Mouse (Mus musculus) CH12.LX (cell line): ENCODE measurements around the gene Spag6. TPM values are rescaled to one million over a fixed set of nuclear protein-coding genes. Genes with fewer than 3 reads are reported as not detected.

Experiments used
- DNase-seq: peaks from one replicate; pipeline ENCODE4 v3.0.0-alpha.2; 2013; ENCODE audit errors: extremely low read depth
- H3K27ac ChIP-seq: 2 replicates; pipeline ENCODE4 v1.5.1; 2012; ENCODE audit warnings: low read depth, mild to moderate bottlenecking, control low read depth, moderate library complexity; ENCODE audit not compliant: insufficient read depth
- H3K27me3 ChIP-seq: replicated peaks from 2 replicates; pipeline ENCODE3; 2012; ENCODE audit warnings: inconsistent platforms
- H3K36me3 ChIP-seq, 2 experiments: replicated peaks in 1 of 2; 2 replicates each; pipeline versions ENCODE3 to v1.6.1; 2012; ENCODE audit warnings: inconsistent platforms in 1 of 2, low read length in 1 of 2, mild to moderate bottlenecking in 1 of 2, mixed read lengths in 1 of 2, moderate library complexity in 1 of 2; ENCODE audit not compliant: control insufficient read depth in 1 of 2, insufficient read depth in 1 of 2
- H3K4me1 ChIP-seq, 2 experiments: 2 replicates each; pipeline ENCODE4 v1.6.1; 2012; ENCODE audit warnings: inconsistent platforms in 1 of 2, moderate library complexity in 1 of 2; ENCODE audit not compliant: insufficient read depth in 2 of 2, control insufficient read depth in 1 of 2
- H3K4me2 ChIP-seq: 2 replicates; pipeline ENCODE4 v1.6.1; 2012; ENCODE audit warnings: low read depth, mild to moderate bottlenecking, control low read depth; ENCODE audit not compliant: poor library complexity, insufficient read depth, severe bottlenecking
- H3K4me3 ChIP-seq, 3 experiments: fragments of 150-350 bp in 1 of 3; sonication (generic) in 1 of 3; replicated peaks in 1 of 3; 2 replicates each; pipeline versions ENCODE3 to v1.5.1; 2011 to 2012; ENCODE audit warnings: low read depth in 2 of 3, low read length in 2 of 3, mild to moderate bottlenecking in 2 of 3, moderate library complexity in 2 of 3, control low read depth in 1 of 3, improper control_type of control experiment in 1 of 3, inconsistent platforms in 1 of 3, mixed read lengths in 1 of 3; ENCODE audit not compliant: poor library complexity in 1 of 3
- H3K79me2 ChIP-seq: replicated peaks from 2 replicates; pipeline ENCODE4 v1.6.1; 2012; ENCODE audit warnings: mild to moderate bottlenecking, moderate library complexity; ENCODE audit not compliant: control insufficient read depth, poor library complexity, insufficient read depth, severe bottlenecking; ENCODE audit errors: extremely low read depth
- H3K9ac ChIP-seq: 2 replicates; pipeline ENCODE4 v1.6.1; 2012; ENCODE audit warnings: low read depth, mild to moderate bottlenecking, control low read depth, moderate library complexity; ENCODE audit not compliant: insufficient read depth
- H3K9me3 ChIP-seq: replicated peaks from 2 replicates; pipeline ENCODE3; 2012; ENCODE audit warnings: low read length, inconsistent platforms, mixed read lengths
- BHLHE40 ChIP-seq: IDR thresholded peaks from 2 replicates; pipeline ENCODE4 v1.6.1; 2011; ENCODE audit warnings: mild to moderate bottlenecking, low read depth, low read length, improper control_type of control experiment
- CHD1 ChIP-seq: IDR thresholded peaks from 2 replicates; pipeline ENCODE4 v1.6.1; 2012; ENCODE audit warnings: low read depth, low read length, improper control_type of control experiment, inconsistent platforms
- CHD2 ChIP-seq: IDR thresholded peaks from 2 replicates; pipeline ENCODE4 v1.6.1; 2011; ENCODE audit warnings: low read length, improper control_type of control experiment
- CTCF ChIP-seq, 2 experiments: IDR thresholded peaks in 1 of 2; conservative IDR thresholded peaks in 1 of 2; 2 replicates each; pipeline ENCODE4 v1.5.1; 2011 to 2012; ENCODE audit warnings: low read depth in 2 of 2, low read length in 2 of 2, improper control_type of control experiment in 1 of 2, inconsistent platforms in 1 of 2, mild to moderate bottlenecking in 1 of 2, moderate library complexity in 1 of 2
- E2F4 ChIP-seq: IDR thresholded peaks from 2 replicates; pipeline ENCODE4 v1.6.1; 2011; ENCODE audit warnings: low read depth, low read length, improper control_type of control experiment; ENCODE audit not compliant: insufficient replicate concordance
- ELF1 ChIP-seq: IDR thresholded peaks from 2 replicates; pipeline ENCODE4 v1.6.1; 2014; ENCODE audit warnings: low read depth, mild to moderate bottlenecking, inconsistent platforms, low read length, improper control_type of control experiment
- GABPA ChIP-seq: IDR thresholded peaks from 2 replicates; pipeline ENCODE4 v1.6.1; 2012; ENCODE audit warnings: low read depth, low read length, improper control_type of control experiment, inconsistent platforms; ENCODE audit not compliant: insufficient replicate concordance
- HCFC1 ChIP-seq: IDR thresholded peaks from 2 replicates; pipeline ENCODE4 v1.6.1; 2012; ENCODE audit warnings: low read depth, mild to moderate bottlenecking, inconsistent platforms, low read length, improper control_type of control experiment
- IRF4 ChIP-seq: IDR thresholded peaks from 2 replicates; pipeline ENCODE4 v1.6.1; 2014; ENCODE audit warnings: low read depth, mild to moderate bottlenecking, inconsistent platforms, low read length, improper control_type of control experiment
- JUN ChIP-seq: IDR thresholded peaks from 2 replicates; pipeline ENCODE4 v1.6.1; 2011; ENCODE audit warnings: low read depth, mild to moderate bottlenecking, low read length, improper control_type of control experiment, moderate library complexity; ENCODE audit not compliant: insufficient read depth
- JUND ChIP-seq: conservative IDR thresholded peaks from 2 replicates; pipeline ENCODE4 v1.6.1; 2011; ENCODE audit warnings: low read depth, low read length, improper control_type of control experiment
- MAFK ChIP-seq: IDR thresholded peaks from 2 replicates; pipeline ENCODE4 v1.6.1; 2011; ENCODE audit warnings: low read length, improper control_type of control experiment; ENCODE audit not compliant: insufficient replicate concordance
- MAX ChIP-seq: IDR thresholded peaks from 2 replicates; pipeline ENCODE4 v1.6.1; 2011; ENCODE audit warnings: low read length, improper control_type of control experiment
- MAZ ChIP-seq: IDR thresholded peaks from 2 replicates; pipeline ENCODE4 v1.6.1; 2012; ENCODE audit warnings: low read depth, mild to moderate bottlenecking, inconsistent platforms, low read length, improper control_type of control experiment, moderate library complexity
- MEF2A ChIP-seq: IDR thresholded peaks from 2 replicates; pipeline ENCODE4 v1.6.1; 2014; ENCODE audit warnings: low read depth, mild to moderate bottlenecking, inconsistent platforms, low read length, improper control_type of control experiment, borderline replicate concordance
- MYC ChIP-seq: IDR thresholded peaks from 2 replicates; pipeline ENCODE4 v1.6.1; 2011; ENCODE audit warnings: low read depth, mild to moderate bottlenecking, improper control_type of control experiment, low read length
- NELFE ChIP-seq: IDR thresholded peaks from 2 replicates; pipeline ENCODE4 v1.6.1; 2011; ENCODE audit warnings: low read depth, low read length, improper control_type of control experiment
- NRF1 ChIP-seq: IDR thresholded peaks from 2 replicates; pipeline ENCODE4 v1.6.1; 2014; ENCODE audit warnings: low read depth, mild to moderate bottlenecking, inconsistent platforms, low read length, improper control_type of control experiment, moderate library complexity
- PAX5 ChIP-seq: IDR thresholded peaks from 2 replicates; pipeline ENCODE4 v1.6.1; 2012; ENCODE audit warnings: low read length, inconsistent platforms, mixed read lengths
- POLR2A ChIP-seq: IDR thresholded peaks from 2 replicates; pipeline ENCODE4 v1.6.1; 2011; ENCODE audit warnings: low read depth, mild to moderate bottlenecking, improper control_type of control experiment, low read length
- POLR2AphosphoS2 ChIP-seq: IDR thresholded peaks from 2 replicates; pipeline ENCODE4 v1.6.1; 2011; ENCODE audit warnings: low read depth, low read length, improper control_type of control experiment
- RAD21 ChIP-seq: IDR thresholded peaks from 2 replicates; pipeline ENCODE4 v1.6.1; 2011; ENCODE audit warnings: low read depth, mild to moderate bottlenecking, low read length, improper control_type of control experiment, moderate library complexity
- RCOR1 ChIP-seq: conservative IDR thresholded peaks from 2 replicates; pipeline ENCODE4 v1.6.1; 2012; ENCODE audit warnings: low read depth, mild to moderate bottlenecking, inconsistent platforms, low read length, improper control_type of control experiment
- SIN3A ChIP-seq: IDR thresholded peaks from 2 replicates; pipeline ENCODE4 v1.6.1; 2012; ENCODE audit warnings: low read length, improper control_type of control experiment, inconsistent platforms
- SMC3 ChIP-seq: IDR thresholded peaks from 2 replicates; pipeline ENCODE4 v1.6.1; 2011; ENCODE audit warnings: low read depth, low read length, improper control_type of control experiment
- TBP ChIP-seq: conservative IDR thresholded peaks from 2 replicates; pipeline ENCODE4 v1.6.1; 2011; ENCODE audit warnings: low read depth, low read length, improper control_type of control experiment
- TCF12 ChIP-seq: IDR thresholded peaks from 2 replicates; pipeline ENCODE4 v1.6.1; 2014; ENCODE audit warnings: low read depth, mild to moderate bottlenecking, inconsistent platforms, low read length, improper control_type of control experiment
- UBTF ChIP-seq: IDR thresholded peaks from 2 replicates; pipeline ENCODE4 v1.6.1; 2012; ENCODE audit warnings: low read depth, mild to moderate bottlenecking, inconsistent platforms, low read length, improper control_type of control experiment, moderate library complexity
- USF1 ChIP-seq: IDR thresholded peaks from 2 replicates; pipeline ENCODE4 v1.6.1; 2014; ENCODE audit warnings: low read depth, mild to moderate bottlenecking, inconsistent platforms, low read length, improper control_type of control experiment
- ZC3H11A ChIP-seq: IDR thresholded peaks from 2 replicates; pipeline ENCODE4 v1.6.1; 2012; ENCODE audit warnings: low read depth, mild to moderate bottlenecking, inconsistent platforms, low read length, improper control_type of control experiment
- ZKSCAN1 ChIP-seq: IDR thresholded peaks from 2 replicates; pipeline ENCODE4 v1.6.1; 2012; ENCODE audit warnings: low read depth, inconsistent platforms, low read length, improper control_type of control experiment, borderline replicate concordance
- ZMIZ1 ChIP-seq: IDR thresholded peaks from 2 replicates; pipeline ENCODE4 v1.6.1; 2012; ENCODE audit warnings: low read depth, mild to moderate bottlenecking, inconsistent platforms, low read length, improper control_type of control experiment
- ZNF384 ChIP-seq: IDR thresholded peaks from 2 replicates; pipeline ENCODE4 v1.6.1; 2012; ENCODE audit warnings: low read depth, low read length, improper control_type of control experiment, inconsistent platforms
- dilution Hi-C: fragments of 300-500 bp; cut with MboI; formaldehyde crosslinking; loops from 2 replicates; pipeline ENCODE4 v1.14.3; 2020; ENCODE audit warnings: low sequenced_read_pairs; ENCODE audit not compliant: extremely low pct_unique_long_range_greater_than_20kb, extremely low pct_ligation_motif_present
- in situ Hi-C: fragments of 300-500 bp; cut with MboI; formaldehyde crosslinking; loops from 3 replicates; pipeline ENCODE4 v1.14.3; 2019; ENCODE audit warnings: low sequenced_read_pairs, low pct_ligation_motif_present, low pct_unique_long_range_greater_than_20kb, mixed read lengths
- polyA plus RNA-seq: library from polyadenylated mRNA; unstranded; fragments of >175 nt; gene quantifications from 2 replicates; pipeline ENCODE4 v1.2.1, GENCODE M21; 2012; ENCODE audit warnings: low read depth; ENCODE audit not compliant: insufficient read length
- total RNA-seq, 2 experiments: library from RNA; depleted of rRNA; stranded (reverse); fragments of 300-350 nt in 1 of 2; fragments of >200 nt in 1 of 2; gene quantifications; 2 replicates each; pipeline ENCODE4 v1.2.3; 2012 to 2014

Gene Spag6
- total RNA-seq (2012; rRNA removed) (0.34 and 0.63 TPM in 2 replicates), total RNA-seq (2014; rRNA removed) (0.45 TPM in 1 of 2 replicates, not detected in the other), polyA plus RNA-seq (not detected in 2 replicates)

DNA sequence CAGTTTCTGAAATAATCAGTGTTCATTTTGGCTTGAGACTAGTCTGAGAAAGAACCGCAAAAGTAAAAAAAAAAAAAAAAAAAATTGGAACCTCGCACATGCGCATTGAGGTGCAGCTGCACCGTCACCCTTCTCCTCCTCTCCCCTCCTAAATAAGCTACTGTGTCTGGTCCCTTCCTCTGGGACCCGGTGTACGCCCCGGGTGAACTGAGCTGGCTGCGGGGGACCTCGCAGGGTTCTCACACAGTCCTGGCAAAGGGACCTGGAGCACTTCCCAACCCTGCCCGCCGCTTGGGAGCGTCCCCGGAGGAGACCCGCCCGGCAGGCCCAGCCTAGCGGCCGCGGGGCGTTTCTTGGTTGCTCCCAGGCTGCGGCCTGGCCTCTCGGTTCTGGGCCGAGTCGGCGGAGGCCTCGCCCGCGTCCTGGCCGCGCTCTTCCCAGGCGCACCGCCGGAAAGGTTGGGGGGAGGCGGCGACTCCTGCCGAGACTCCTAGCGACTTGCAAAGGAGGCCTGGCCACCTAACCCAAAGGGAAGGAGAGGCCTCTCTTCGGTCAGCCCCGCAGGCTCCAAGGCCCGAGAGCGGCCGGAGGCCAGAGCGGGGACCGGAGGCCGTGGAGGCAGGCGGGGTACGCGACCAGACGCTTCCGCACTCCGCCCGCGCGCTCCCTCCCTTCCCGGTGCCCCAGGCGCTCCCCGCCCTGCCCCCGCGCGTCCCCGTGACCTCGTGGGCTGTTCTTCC, at the start of gene Spag6:
Spag6 (plus strand) TSS at position 162 of the 740 bp plus-strand sequence.
- peak; percentile 71 for DNase-seq
- Histone ChIP-seq H3K27me3 (peaks cover 25% of the 10 kb centered on the region), H3K36me3 (no peaks in the 10 kb centered on the region), H3K9me3 (peaks cover 10% of the 10 kb centered on the region), H3K9ac (peak within 1 kb of the TSS; percentile 95), H3K79me2 (no peaks in the 10 kb centered on the region), H3K4me3 (peak within 1 kb of the TSS; percentile 74 to 84 (median 83)), H3K27ac (peak within 1 kb of the TSS; percentile 91), H3K4me2 (peak within 1 kb of the TSS; percentile 65), H3K4me1 (peaks cover 0 to 10% of the 10 kb centered on the region in 2 experiments; a peak in 2 of 4 replicates)
- dilution Hi-C loops = no loop called here
- TF ChIP-seq RCOR1 = no peak
- no peak for TF ChIP-seq E2F4
- TF ChIP-seq POLR2AphosphoS2 = peak; percentile 59; the same call in 1 of the 2 replicates
- no peak for TF ChIP-seq JUND
- TF ChIP-seq JUN = no peak
- TF ChIP-seq MAX = no peak
- TF ChIP-seq PAX5 = no peak
- peak; percentile 58; the same call in 1 of the 2 replicates for TF ChIP-seq TCF12
- TF ChIP-seq NELFE = peak; percentile 76
- no peak; the same call in 1 of the 2 replicates for TF ChIP-seq HCFC1
- TF ChIP-seq CHD1 = no peak; the same call in 1 of the 2 replicates
- TF ChIP-seq MEF2A = no peak
- 0 out of 2 replicates have a peak, but pooled peaks have one; percentile 9 for TF ChIP-seq SIN3A
- no peak for TF ChIP-seq RAD21
- TF ChIP-seq ZKSCAN1 = no peak; the same call in 1 of the 2 replicates
- TF ChIP-seq SMC3 = no peak
- TF ChIP-seq MAZ = no peak
- peak; percentile 44; the same call in 1 of the 2 replicates for TF ChIP-seq ZMIZ1
- TF ChIP-seq GABPA = no peak
- TF ChIP-seq USF1 = no peak
- TF ChIP-seq ZC3H11A = no peak
- no peak for TF ChIP-seq CTCF (conservative IDR thresholded peaks at IDR 0.05 in 1 of 2, IDR thresholded peaks at IDR 0.05 in 1 of 2; ENCODE audit: low read depth in 2 of 2, low read length in 2 of 2)
- no peak for TF ChIP-seq BHLHE40
- peak; percentile 82 for TF ChIP-seq POLR2A
- TF ChIP-seq NRF1 = peak; percentile 94
- no peak for TF ChIP-seq CHD2
- TF ChIP-seq MYC = peak; percentile 30; the same call in 1 of the 2 replicates
- TF ChIP-seq UBTF = peak; percentile 98; the same call in 1 of the 2 replicates
- TF ChIP-seq TBP = peak; percentile 74; the same call in 1 of the 2 replicates
- no peak for TF ChIP-seq IRF4
- TF ChIP-seq MAFK = no peak
- peak; percentile 99 for TF ChIP-seq ZNF384
- TF ChIP-seq ELF1 = peak; percentile 56; the same call in 1 of the 2 replicates
- in situ Hi-C loops = loop anchor here (25.0 kb wide), 2 partner anchors 307 to 657 kb away; partner anchors contain the start of genes A930004D18Rik, Dnajc1 and Skida1
